Mouse (Mus musculus) CH12.LX (cell line): ENCODE data around the gene Sf3b2. TPM values are rescaled to one million over a fixed set of nuclear protein-coding genes. Genes with fewer than 3 reads are reported as not detected.

ENCODE experiments used
- DNase-seq: peaks from one replicate; pipeline ENCODE4 v3.0.0-alpha.2; 2013; ENCODE audit errors: extremely low read depth
- H3K27ac ChIP-seq: 2 replicates; pipeline ENCODE4 v1.5.1; 2012; ENCODE audit warnings: low read depth, mild to moderate bottlenecking, control low read depth, moderate library complexity; ENCODE audit not compliant: insufficient read depth
- H3K27me3 ChIP-seq: replicated peaks from 2 replicates; pipeline ENCODE3; 2012; ENCODE audit warnings: inconsistent platforms
- H3K36me3 ChIP-seq, 2 experiments: replicated peaks in 1 of 2; 2 replicates each; pipeline versions ENCODE3 to v1.6.1; 2012; ENCODE audit warnings: inconsistent platforms in 1 of 2, low read length in 1 of 2, mild to moderate bottlenecking in 1 of 2, mixed read lengths in 1 of 2, moderate library complexity in 1 of 2; ENCODE audit not compliant: control insufficient read depth in 1 of 2, insufficient read depth in 1 of 2
- H3K4me1 ChIP-seq, 2 experiments: 2 replicates each; pipeline ENCODE4 v1.6.1; 2012; ENCODE audit warnings: inconsistent platforms in 1 of 2, moderate library complexity in 1 of 2; ENCODE audit not compliant: insufficient read depth in 2 of 2, control insufficient read depth in 1 of 2
- H3K4me2 ChIP-seq: 2 replicates; pipeline ENCODE4 v1.6.1; 2012; ENCODE audit warnings: low read depth, mild to moderate bottlenecking, control low read depth; ENCODE audit not compliant: poor library complexity, insufficient read depth, severe bottlenecking
- H3K4me3 ChIP-seq, 3 experiments: fragments of 150-350 bp in 1 of 3; sonication (generic) in 1 of 3; replicated peaks in 1 of 3; 2 replicates each; pipeline versions ENCODE3 to v1.5.1; 2011 to 2012; ENCODE audit warnings: low read depth in 2 of 3, low read length in 2 of 3, mild to moderate bottlenecking in 2 of 3, moderate library complexity in 2 of 3, control low read depth in 1 of 3, improper control_type of control experiment in 1 of 3, inconsistent platforms in 1 of 3, mixed read lengths in 1 of 3; ENCODE audit not compliant: poor library complexity in 1 of 3
- H3K79me2 ChIP-seq: replicated peaks from 2 replicates; pipeline ENCODE4 v1.6.1; 2012; ENCODE audit warnings: mild to moderate bottlenecking, moderate library complexity; ENCODE audit not compliant: control insufficient read depth, poor library complexity, insufficient read depth, severe bottlenecking; ENCODE audit errors: extremely low read depth
- H3K9ac ChIP-seq: 2 replicates; pipeline ENCODE4 v1.6.1; 2012; ENCODE audit warnings: low read depth, mild to moderate bottlenecking, control low read depth, moderate library complexity; ENCODE audit not compliant: insufficient read depth
- H3K9me3 ChIP-seq: replicated peaks from 2 replicates; pipeline ENCODE3; 2012; ENCODE audit warnings: low read length, inconsistent platforms, mixed read lengths
- BHLHE40 ChIP-seq: IDR thresholded peaks from 2 replicates; pipeline ENCODE4 v1.6.1; 2011; ENCODE audit warnings: mild to moderate bottlenecking, low read depth, low read length, improper control_type of control experiment
- CTCF ChIP-seq, 2 experiments: IDR thresholded peaks in 1 of 2; conservative IDR thresholded peaks in 1 of 2; 2 replicates each; pipeline ENCODE4 v1.5.1; 2011 to 2012; ENCODE audit warnings: low read depth in 2 of 2, low read length in 2 of 2, improper control_type of control experiment in 1 of 2, inconsistent platforms in 1 of 2, mild to moderate bottlenecking in 1 of 2, moderate library complexity in 1 of 2
- EP300 ChIP-seq: IDR thresholded peaks from 2 replicates; pipeline ENCODE4 v1.6.1; 2011; ENCODE audit warnings: low read length, improper control_type of control experiment
- ETS1 ChIP-seq: conservative IDR thresholded peaks from 2 replicates; pipeline ENCODE4 v1.6.1; 2012; ENCODE audit warnings: low read depth, mild to moderate bottlenecking, inconsistent platforms, low read length, improper control_type of control experiment, moderate library complexity
- HCFC1 ChIP-seq: IDR thresholded peaks from 2 replicates; pipeline ENCODE4 v1.6.1; 2012; ENCODE audit warnings: low read depth, mild to moderate bottlenecking, inconsistent platforms, low read length, improper control_type of control experiment
- IRF4 ChIP-seq: IDR thresholded peaks from 2 replicates; pipeline ENCODE4 v1.6.1; 2014; ENCODE audit warnings: low read depth, mild to moderate bottlenecking, inconsistent platforms, low read length, improper control_type of control experiment
- JUND ChIP-seq: conservative IDR thresholded peaks from 2 replicates; pipeline ENCODE4 v1.6.1; 2011; ENCODE audit warnings: low read depth, low read length, improper control_type of control experiment
- KAT2A ChIP-seq: IDR thresholded peaks from 2 replicates; pipeline ENCODE4 v1.6.1; 2012; ENCODE audit warnings: low read length, improper control_type of control experiment, inconsistent platforms; ENCODE audit not compliant: insufficient replicate concordance
- MAX ChIP-seq: IDR thresholded peaks from 2 replicates; pipeline ENCODE4 v1.6.1; 2011; ENCODE audit warnings: low read length, improper control_type of control experiment
- MAZ ChIP-seq: IDR thresholded peaks from 2 replicates; pipeline ENCODE4 v1.6.1; 2012; ENCODE audit warnings: low read depth, mild to moderate bottlenecking, inconsistent platforms, low read length, improper control_type of control experiment, moderate library complexity
- MXI1 ChIP-seq: IDR thresholded peaks from 2 replicates; pipeline ENCODE4 v1.6.1; 2011; ENCODE audit warnings: mild to moderate bottlenecking, low read depth, low read length, improper control_type of control experiment
- NELFE ChIP-seq: IDR thresholded peaks from 2 replicates; pipeline ENCODE4 v1.6.1; 2011; ENCODE audit warnings: low read depth, low read length, improper control_type of control experiment
- NRF1 ChIP-seq: IDR thresholded peaks from 2 replicates; pipeline ENCODE4 v1.6.1; 2014; ENCODE audit warnings: low read depth, mild to moderate bottlenecking, inconsistent platforms, low read length, improper control_type of control experiment, moderate library complexity
- PAX5 ChIP-seq: IDR thresholded peaks from 2 replicates; pipeline ENCODE4 v1.6.1; 2012; ENCODE audit warnings: low read length, inconsistent platforms, mixed read lengths
- POLR2AphosphoS2 ChIP-seq: IDR thresholded peaks from 2 replicates; pipeline ENCODE4 v1.6.1; 2011; ENCODE audit warnings: low read depth, low read length, improper control_type of control experiment
- RAD21 ChIP-seq: IDR thresholded peaks from 2 replicates; pipeline ENCODE4 v1.6.1; 2011; ENCODE audit warnings: low read depth, mild to moderate bottlenecking, low read length, improper control_type of control experiment, moderate library complexity
- RCOR1 ChIP-seq: conservative IDR thresholded peaks from 2 replicates; pipeline ENCODE4 v1.6.1; 2012; ENCODE audit warnings: low read depth, mild to moderate bottlenecking, inconsistent platforms, low read length, improper control_type of control experiment
- SMC3 ChIP-seq: IDR thresholded peaks from 2 replicates; pipeline ENCODE4 v1.6.1; 2011; ENCODE audit warnings: low read depth, low read length, improper control_type of control experiment
- TBP ChIP-seq: conservative IDR thresholded peaks from 2 replicates; pipeline ENCODE4 v1.6.1; 2011; ENCODE audit warnings: low read depth, low read length, improper control_type of control experiment
- TCF12 ChIP-seq: IDR thresholded peaks from 2 replicates; pipeline ENCODE4 v1.6.1; 2014; ENCODE audit warnings: low read depth, mild to moderate bottlenecking, inconsistent platforms, low read length, improper control_type of control experiment
- dilution Hi-C: fragments of 300-500 bp; cut with MboI; formaldehyde crosslinking; loops from 2 replicates; pipeline ENCODE4 v1.14.3; 2020; ENCODE audit warnings: low sequenced_read_pairs; ENCODE audit not compliant: extremely low pct_unique_long_range_greater_than_20kb, extremely low pct_ligation_motif_present
- in situ Hi-C: fragments of 300-500 bp; cut with MboI; formaldehyde crosslinking; loops from 3 replicates; pipeline ENCODE4 v1.14.3; 2019; ENCODE audit warnings: low sequenced_read_pairs, low pct_ligation_motif_present, low pct_unique_long_range_greater_than_20kb, mixed read lengths
- polyA plus RNA-seq: library from polyadenylated mRNA; unstranded; fragments of >175 nt; gene quantifications from 2 replicates; pipeline ENCODE4 v1.2.1, GENCODE M21; 2012; ENCODE audit warnings: low read depth; ENCODE audit not compliant: insufficient read length
- total RNA-seq, 2 experiments: library from RNA; depleted of rRNA; stranded (reverse); fragments of 300-350 nt in 1 of 2; fragments of >200 nt in 1 of 2; gene quantifications; 2 replicates each; pipeline ENCODE4 v1.2.3; 2012 to 2014

Sf3b2 gene
- total and polyA plus RNA-seq, 3 experiments = 161 to 238 (median 191) TPM

DNA sequence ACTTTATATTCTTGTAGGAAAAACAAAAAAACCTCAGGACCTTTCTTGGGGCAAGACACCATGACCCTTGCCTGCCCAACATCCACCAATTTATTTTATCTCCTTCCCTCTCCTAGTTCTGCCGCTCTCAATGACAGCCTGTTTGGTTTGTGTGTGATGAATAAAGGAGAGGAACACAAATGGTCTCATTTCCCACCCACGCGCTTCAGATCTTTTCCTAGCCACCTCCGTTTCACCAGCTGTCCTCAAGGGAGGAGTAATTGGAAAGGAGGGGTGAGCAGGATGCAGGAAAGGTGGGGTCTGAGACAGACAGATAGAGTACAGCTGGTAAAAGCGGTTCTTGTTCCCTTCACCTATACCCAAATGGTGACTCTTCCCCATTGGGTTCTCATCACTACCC is 1.4 kb upstream of the Sf3b2 start:
- H3K4me1 ChIP-seq = peaks cover 3 to 34% of the 10 kb centered on the region in 2 experiments
- H3K36me3 ChIP-seq = peaks cover 16 to 23% of the 10 kb centered on the region in 2 experiments
- no peak overlapping the region for H3K4me3 ChIP-seq
- no peak for DNase-seq
- in situ Hi-C loops (no loop called here), dilution Hi-C loops (no loop called here)
- H3K9ac ChIP-seq = 0 out of 2 replicates have a peak overlapping the region, but pooled peaks have one; percentile 91
- H3K79me2 ChIP-seq = peaks cover 30% of the 10 kb centered on the region
- no peaks in the 10 kb centered on the region for H3K9me3 ChIP-seq
- no peak overlapping the region for H3K27ac ChIP-seq
- H3K27me3 ChIP-seq = peaks cover 2% of the 10 kb centered on the region
- H3K4me2 ChIP-seq = no peak overlapping the region; the same call in 1 of the 2 replicates
- no peak for TF ChIP-seq SMC3
- no peak for TF ChIP-seq MXI1
- TF ChIP-seq MAX = no peak
- TF ChIP-seq TBP = no peak
- no peak for TF ChIP-seq EP300
- no peak for TF ChIP-seq KAT2A
- TF ChIP-seq NRF1 = no peak
- no peak for TF ChIP-seq IRF4
- no peak for TF ChIP-seq POLR2AphosphoS2
- TF ChIP-seq PAX5 = no peak
- TF ChIP-seq, all 38 proteins: peak for 0

DNA sequence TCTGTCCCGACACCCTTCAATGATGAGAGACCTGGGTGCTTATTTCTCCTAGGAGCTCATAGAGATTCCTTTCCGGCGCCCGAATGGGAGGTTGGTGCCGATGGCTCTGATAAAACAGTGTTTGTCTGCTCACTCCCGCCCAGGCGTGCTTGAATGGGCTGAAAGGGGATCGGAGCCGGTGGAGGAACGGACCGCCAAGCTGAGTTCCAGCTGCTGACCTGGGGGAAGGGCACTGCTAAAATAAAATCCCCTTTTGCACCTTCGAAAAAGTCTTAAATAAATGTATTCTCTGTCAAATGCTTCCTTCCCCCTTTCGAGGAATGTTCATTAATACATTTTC is 451 bp upstream of the Sf3b2 start:
- in situ Hi-C loops = no loop called here
- H3K27me3 ChIP-seq = peaks cover 2% of the 10 kb centered on the region
- TF ChIP-seq RCOR1 (0 out of 2 replicates have a peak, but pooled peaks have one; percentile 1), HCFC1 (no peak), MXI1 (0 out of 2 replicates have a peak, but pooled peaks have one; percentile 28), CTCF (conservative IDR thresholded peaks at IDR 0.05 in 1 of 2, IDR thresholded peaks at IDR 0.05 in 1 of 2; ENCODE audit: low read depth in 2 of 2, low read length in 2 of 2) (0 out of 4 replicates have a peak, but pooled peaks of 1 of the 2 experiments have one; percentile 2)
- peaks cover 3 to 34% of the 10 kb centered on the region in 2 experiments for H3K4me1 ChIP-seq
- H3K4me3 ChIP-seq = peak overlapping the region; percentile 61 to 72 (median 63)
- DNase-seq = no peak
- no peaks in the 10 kb centered on the region for H3K9me3 ChIP-seq
- peak overlapping the region; percentile 29; the same call in 1 of the 2 replicates for H3K27ac ChIP-seq
- peaks cover 30% of the 10 kb centered on the region for H3K79me2 ChIP-seq
- H3K9ac ChIP-seq = peak overlapping the region; percentile 91
- dilution Hi-C loops = no loop called here
- H3K4me2 ChIP-seq = peak overlapping the region; percentile 65; the same call in 1 of the 2 replicates
- H3K36me3 ChIP-seq = peaks cover 22 to 31% of the 10 kb centered on the region in 2 experiments

DNA sequence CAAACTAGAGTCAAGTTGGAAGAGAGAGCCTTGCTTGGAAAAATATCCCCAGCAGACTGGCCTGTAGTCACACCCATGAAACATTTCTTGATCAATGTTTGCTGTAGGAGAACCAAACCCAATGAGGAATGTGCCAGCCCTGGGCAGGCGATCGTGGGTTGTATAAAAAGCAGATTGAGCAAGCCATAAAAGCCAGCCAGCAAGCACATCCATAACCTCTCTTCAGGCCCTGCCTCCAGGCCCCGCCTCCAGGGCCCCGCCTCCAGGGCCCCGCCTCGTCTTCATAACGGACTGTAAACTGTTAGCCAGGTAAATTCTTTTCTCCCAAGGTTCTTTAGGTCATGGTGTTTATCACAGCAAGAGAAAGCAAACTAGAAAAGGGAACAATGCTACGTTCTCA is 16.9 kb downstream of the Sf3b2 start:
- no peak overlapping the region for H3K4me3 ChIP-seq
- H3K4me1 ChIP-seq = peaks cover 0 to 22% of the 10 kb centered on the region in 2 experiments; a peak in 2 of 4 replicates
- no peak overlapping the region for H3K9ac ChIP-seq
- no peak overlapping the region for H3K27ac ChIP-seq
- no peak for DNase-seq
- H3K36me3 ChIP-seq = peaks cover 62 to 87% of the 10 kb centered on the region in 2 experiments
- in situ Hi-C loops (no loop called here), dilution Hi-C loops (no loop called here)
- no peaks in the 10 kb centered on the region; the same call in none of the 2 replicates for H3K79me2 ChIP-seq
- TF ChIP-seq BHLHE40 = no peak
- TF ChIP-seq RAD21 = no peak
- TF ChIP-seq KAT2A = no peak
- no peak for TF ChIP-seq NELFE
- TF ChIP-seq MAZ = no peak
- no peak for TF ChIP-seq TCF12
- no peak for TF ChIP-seq JUND
- no peak for TF ChIP-seq HCFC1
- no peak for TF ChIP-seq PAX5
- no peak for TF ChIP-seq ETS1
- no peak overlapping the region for H3K4me2 ChIP-seq
- H3K9me3 ChIP-seq = no peaks in the 10 kb centered on the region
- H3K27me3 ChIP-seq = no peaks in the 10 kb centered on the region
